Mouse (Mus musculus) hindlimb bud, embryonic 11.5 days (tissue): ENCODE data around the gene Ddx19b.
"Not testable (repeated sequence)": the region's sequence is repeated elsewhere in the genome, so short reads cannot be mapped to it uniquely, and the experiment has no call there.

Source experiments
- DNase-seq: peaks from one replicate; pipeline ENCODE4 v3.0.0-alpha.2; 2012; ENCODE audit warnings: low read depth, low spot score; ENCODE audit errors: extremely low spot score

Ddx19b gene

GRCm38 (mm10) chr8:110966586-110966985 lies 65.0 kb downstream of the Ddx19b start:
- DNase-seq = no peak

DNA sequence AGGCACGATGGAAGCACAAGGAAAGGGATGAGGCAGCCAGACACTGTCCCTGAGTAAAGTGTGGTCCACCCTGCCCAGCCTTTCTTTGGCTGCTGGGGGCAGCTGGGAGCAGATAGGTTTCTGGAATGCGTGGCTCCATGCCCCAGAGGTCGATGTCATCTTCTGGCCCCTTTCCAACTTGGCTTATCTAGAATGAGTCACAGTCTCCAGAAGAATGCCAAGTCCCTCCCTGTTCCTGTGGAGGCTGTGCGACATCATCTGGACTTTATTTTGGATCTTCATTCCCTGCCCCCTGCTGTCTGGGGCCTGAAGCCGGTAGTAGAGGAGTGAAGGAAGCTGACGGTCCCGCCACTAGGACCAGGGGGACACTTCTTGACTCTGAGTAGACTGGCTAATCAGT lies 66.0 kb downstream of the Ddx19b start:
- DNase-seq = no peak

- DNase-seq = no peak
Measured at GRCm38 (mm10) chr8:110964666-110965065, 66.9 kb downstream of the Ddx19b start.

GRCm38 (mm10) chr8:110963051-110963450 lies 68.5 kb downstream of the Ddx19b start:
- DNase-seq = no peak

- no peak for DNase-seq
Measured at GRCm38 (mm10) chr8:110959906-110960305, 71.6 kb downstream of the Ddx19b start.

- DNase-seq = no peak
Measured at GRCm38 (mm10) chr8:110959071-110959780, 72.3 kb downstream of the Ddx19b start.

GRCm38 (mm10) chr8:110958553-110958952 lies 73.0 kb downstream of the Ddx19b start:
- not testable (repeated sequence) for DNase-seq

- DNase-seq = no peak
Measured at GRCm38 (mm10) chr8:110958135-110958534, 73.4 kb downstream of the Ddx19b start.

GRCm38 (mm10) chr8:110957471-110957870 lies 74.1 kb downstream of the Ddx19b start:
- no peak for DNase-seq

GRCm38 (mm10) chr8:110956619-110957450 lies 74.7 kb downstream of the Ddx19b start:
- DNase-seq = no peak

GRCm38 (mm10) chr8:110954776-110955175 lies 76.8 kb downstream of the Ddx19b start:
- DNase-seq = no peak
